Mouse (Mus musculus): Measurements from ENCODE around the gene Slamf9. TPM values are rescaled to one million over a fixed set of nuclear protein-coding genes. Genes with fewer than 3 reads are reported as not detected.
A peak's percentile ranks its signal among the peaks of the same experiment; 100 is the strongest.

Slamf9 gene
- total RNA-seq, 2 experiments from 2014 or later = 0.64 to 1.1 TPM

GRCm38 (mm10) chr1:172458041-172458440 lies 17.1 kb upstream of the Slamf9 start:
- no peak for DNase-seq (ENCODE audit: low spot score in 2 of 2)

GRCm38 (mm10) chr1:172461602-172462001 lies 13.6 kb upstream of the Slamf9 start:
- DNase-seq (ENCODE audit: low spot score in 2 of 2) = no peak

- DNase-seq (ENCODE audit: low spot score in 2 of 2) = no peak
Observed at GRCm38 (mm10) chr1:172462534-172462933, 12.6 kb upstream of the Slamf9 start.

GRCm38 (mm10) chr1:172463387-172464333 lies 11.5 kb upstream of the Slamf9 start:
- no peak for DNase-seq (ENCODE audit: low spot score in 2 of 2)

GRCm38 (mm10) chr1:172468301-172468877 lies 6.8 kb upstream of the Slamf9 start:
- DNase-seq (ENCODE audit: low spot score in 2 of 2) = no peak

- no peak for DNase-seq (ENCODE audit: low spot score in 2 of 2)
Observed at GRCm38 (mm10) chr1:172469373-172469772, 5.8 kb upstream of the Slamf9 start.

- DNase-seq (ENCODE audit: low spot score in 2 of 2) = no peak
Observed at GRCm38 (mm10) chr1:172469810-172470448, 5.2 kb upstream of the Slamf9 start.

- no peak for DNase-seq (ENCODE audit: low spot score in 2 of 2)
Observed at GRCm38 (mm10) chr1:172472909-172473308, 2.2 kb upstream of the Slamf9 start.

- DNase-seq (ENCODE audit: low spot score in 2 of 2) = no peak
Observed at GRCm38 (mm10) chr1:172474196-172474595, 962 bp upstream of the Slamf9 start.

- DNase-seq (ENCODE audit: low spot score in 2 of 2) = no peak
Observed at GRCm38 (mm10) chr1:172478020-172478419, 2.9 kb downstream of the Slamf9 start.

- DNase-seq (ENCODE audit: low spot score in 2 of 2) = no peak
Observed at GRCm38 (mm10) chr1:172480376-172480775, 5.2 kb downstream of the Slamf9 start.

GRCm38 (mm10) chr1:172481111-172481510 lies 6.0 kb downstream of the Slamf9 start:
- DNase-seq (ENCODE audit: low spot score in 2 of 2) = peak; percentile 8 to 13

GRCm38 (mm10) chr1:172481540-172482280 lies 6.6 kb downstream of the Slamf9 start, which contains the start of gene Igsf9:
Gene Igsf9, plus strand, starts transcription at chr1:172481788.
- DNase-seq (ENCODE audit: low spot score in 2 of 2) = peak; percentile 92 to 96

GRCm38 (mm10) chr1:172482518-172483360 lies 7.6 kb downstream of the Slamf9 start:
- no peak for DNase-seq (ENCODE audit: low spot score in 2 of 2)

- DNase-seq (ENCODE audit: low spot score in 2 of 2) = peak in 1 of 2 experiments; percentile 18
Observed at GRCm38 (mm10) chr1:172483361-172483660, 8.2 kb downstream of the Slamf9 start.

GRCm38 (mm10) chr1:172484236-172484635 lies 9.1 kb downstream of the Slamf9 start:
- peak in 1 of 2 experiments; percentile 10 for DNase-seq (ENCODE audit: low spot score in 2 of 2)

GRCm38 (mm10) chr1:172484671-172485070 lies 9.5 kb downstream of the Slamf9 start:
- no peak for DNase-seq (ENCODE audit: low spot score in 2 of 2)

- DNase-seq (ENCODE audit: low spot score in 2 of 2) = no peak
Observed at GRCm38 (mm10) chr1:172485821-172486220, 10.7 kb downstream of the Slamf9 start.

GRCm38 (mm10) chr1:172486236-172486635 lies 11.1 kb downstream of the Slamf9 start:
- DNase-seq (ENCODE audit: low spot score in 2 of 2) = no peak

GRCm38 (mm10) chr1:172486651-172487050 lies 11.5 kb downstream of the Slamf9 start:
- no peak for DNase-seq (ENCODE audit: low spot score in 2 of 2)

All from layer of hippocampus, postnatal 10 days (tissue).